Mouse (Mus musculus) stomach, postnatal 0 days (tissue): ENCODE data around the gene Ube2q1. TPM values are rescaled to one million over a fixed set of nuclear protein-coding genes. Genes with fewer than 3 reads are reported as not detected.
A peak's percentile ranks its signal among the peaks of the same experiment; 100 is the strongest.

Source experiments
- ATAC-seq: fragments of 200-750 bp; cut with Nextera tagmentation; 2 replicates; pipeline ENCODE4 v1.8.0; 2017; ENCODE audit not compliant: low FRiP score, low TSS enrichment
- DNase-seq: peaks from one replicate; pipeline ENCODE4 v3.0.0-alpha.2; 2016; ENCODE audit warnings: low spot score
- H3K27ac ChIP-seq: fragments of 300-500 bp; sonication (generic); replicated peaks from 2 replicates; pipeline ENCODE4 v1.5.1; 2014; ENCODE audit warnings: mild to moderate bottlenecking, control low read depth
- H3K27me3 ChIP-seq: fragments of 300-500 bp; sonication (generic); 2 replicates; pipeline ENCODE4 v1.6.1; 2014; ENCODE audit warnings: low read length; ENCODE audit not compliant: control insufficient read depth, insufficient read depth
- H3K36me3 ChIP-seq: fragments of 300-500 bp; sonication (generic); 2 replicates; pipeline ENCODE4 v1.6.1; 2014; ENCODE audit warnings: low read length, mixed read lengths; ENCODE audit not compliant: control insufficient read depth, insufficient read depth
- H3K4me1 ChIP-seq: fragments of 300-500 bp; sonication (generic); replicated peaks from 2 replicates; pipeline ENCODE4 v1.6.1; 2014; ENCODE audit warnings: antibody characterized with exemption; ENCODE audit not compliant: control insufficient read depth, insufficient read depth
- H3K4me2 ChIP-seq: fragments of 300-500 bp; sonication (generic); replicated peaks from 2 replicates; pipeline ENCODE4 v1.6.1; 2014; ENCODE audit warnings: low read depth, mild to moderate bottlenecking, control low read depth, moderate library complexity
- H3K4me3 ChIP-seq: fragments of 300-500 bp; sonication (generic); 2 replicates; pipeline ENCODE4 v1.5.1; 2014; ENCODE audit warnings: low read depth, low read length, control low read depth
- H3K9ac ChIP-seq: fragments of 300-500 bp; sonication (generic); 2 replicates; pipeline ENCODE4 v1.6.1; 2014; ENCODE audit warnings: mild to moderate bottlenecking, low read length, control low read depth, mixed read lengths
- H3K9me3 ChIP-seq: fragments of 300-500 bp; sonication (generic); 2 replicates; pipeline ENCODE4 v1.6.1; 2016; ENCODE audit warnings: low read length; ENCODE audit not compliant: control insufficient read depth
- CTCF ChIP-seq: IDR thresholded peaks from 2 replicates; pipeline ENCODE4 v1.5.1; 2016; ENCODE audit warnings: antibody characterized with exemption, low read depth, mild to moderate bottlenecking, moderate library complexity
- EP300 ChIP-seq: optimal IDR thresholded peaks from 2 replicates; pipeline ENCODE3; 2016; ENCODE audit warnings: antibody characterized with exemption
- WGBS: fragments of 180-500 bp; shearing (Covaris S2); extraction: QIAGEN DNeasy Blood & Tissue Kit; methylation state at CpG from one replicate; pipeline ENCODE4 v1.1.7; 2014; 5-methylcytosine and 5-hydroxymethylcytosine counted together
- polyA plus RNA-seq: library from polyadenylated mRNA; unstranded; fragments of >200 nt; fragmentation: Nextera tagmentation; extraction: Ambion mirVana; gene quantifications from 2 replicates; pipeline ENCODE4 v1.2.1, GENCODE M21; 2015

Ube2q1 gene
- polyA plus RNA-seq, 1 experiment from 2014 or later = 6.5 TPM

- ATAC-seq (peak; percentile 99), DNase-seq (peak; percentile 73)
- H3K27ac ChIP-seq = peak overlapping the region; percentile 76; the same call in 1 of the 2 replicates
- no peaks in the 10 kb centered on the region for H3K27me3 ChIP-seq
- no peak overlapping the region for H3K4me3 ChIP-seq
- WGBS = 40% methylated on average over 5 of the region's 5 CpGs
- H3K9ac ChIP-seq = no peak overlapping the region
- TF ChIP-seq EP300 = no peak
- no peak for TF ChIP-seq CTCF
- H3K36me3 ChIP-seq = no peaks in the 10 kb centered on the region
- H3K4me1 ChIP-seq = no peaks in the 10 kb centered on the region
- H3K9me3 ChIP-seq = no peaks in the 10 kb centered on the region
- H3K4me2 ChIP-seq = no peak overlapping the region
These were observed 34.5 kb downstream of the Ube2q1 start for GRCm38 (mm10) chr3:89807881-89808280.

GRCm38 (mm10) chr3:89808638-89809037, 35.2 kb downstream of the Ube2q1 start:
- no peak for TF ChIP-seq CTCF
- no peak for TF ChIP-seq EP300
- Histone ChIP-seq H3K4me3 (no peak overlapping the region), H3K9ac (no peak overlapping the region), H3K36me3 (no peaks in the 10 kb centered on the region), H3K27me3 (no peaks in the 10 kb centered on the region), H3K9me3 (no peaks in the 10 kb centered on the region), H3K4me1 (no peaks in the 10 kb centered on the region), H3K27ac (peak overlapping the region; percentile 76), H3K4me2 (no peak overlapping the region)
- 32% methylated on average over 9 of the region's 9 CpGs for WGBS
- ATAC-seq (peak; percentile 62), DNase-seq (peak; percentile 46)

GRCm38 (mm10) chr3:89810841-89811240, 37.4 kb downstream of the Ube2q1 start:
- Histone ChIP-seq H3K4me2 (no peak overlapping the region), H3K27ac (no peak overlapping the region), H3K9me3 (no peaks in the 10 kb centered on the region), H3K36me3 (no peaks in the 10 kb centered on the region), H3K4me3 (no peak overlapping the region), H3K4me1 (no peaks in the 10 kb centered on the region), H3K27me3 (no peaks in the 10 kb centered on the region), H3K9ac (no peak overlapping the region)
- TF ChIP-seq CTCF = peak; percentile 62
- TF ChIP-seq EP300 = no peak
- DNase-seq = no peak
- no peak for ATAC-seq

GRCm38 (mm10) chr3:89812166-89812565, 38.8 kb downstream of the Ube2q1 start:
- H3K4me1 ChIP-seq = no peaks in the 10 kb centered on the region
- no peak overlapping the region for H3K4me2 ChIP-seq
- no peaks in the 10 kb centered on the region for H3K9me3 ChIP-seq
- no peak for DNase-seq
- H3K9ac ChIP-seq = no peak overlapping the region
- no peaks in the 10 kb centered on the region for H3K27me3 ChIP-seq
- 81% methylated on average over 3 of the region's 3 CpGs for WGBS
- H3K36me3 ChIP-seq = no peaks in the 10 kb centered on the region
- TF ChIP-seq CTCF = no peak
- TF ChIP-seq EP300 = no peak
- no peak overlapping the region for H3K27ac ChIP-seq
- no peak for ATAC-seq
- H3K4me3 ChIP-seq = no peak overlapping the region

- Histone ChIP-seq H3K36me3 (no peaks in the 10 kb centered on the region), H3K4me1 (no peaks in the 10 kb centered on the region), H3K27me3 (no peaks in the 10 kb centered on the region), H3K4me2 (no peak overlapping the region), H3K9ac (no peak overlapping the region), H3K27ac (no peak overlapping the region), H3K9me3 (no peaks in the 10 kb centered on the region), H3K4me3 (no peak overlapping the region)
- no peak for ATAC-seq
- TF ChIP-seq CTCF (0 out of 2 replicates have a peak, but pooled peaks have one; percentile 4), EP300 (no peak)
- no peak for DNase-seq
- WGBS = 70% methylated on average over 7 of the region's 7 CpGs
These were observed 40.6 kb downstream of the Ube2q1 start for GRCm38 (mm10) chr3:89814051-89814450.

- Histone ChIP-seq H3K36me3 (no peaks in the 10 kb centered on the region), H3K27ac (no peak overlapping the region), H3K4me1 (no peaks in the 10 kb centered on the region), H3K4me2 (no peak overlapping the region), H3K9me3 (no peaks in the 10 kb centered on the region), H3K4me3 (no peak overlapping the region), H3K27me3 (no peaks in the 10 kb centered on the region), H3K9ac (no peak overlapping the region)
- ATAC-seq = no peak
- WGBS = 61% methylated on average over 4 of the region's 4 CpGs
- DNase-seq = no peak
- no peak for TF ChIP-seq EP300
- TF ChIP-seq CTCF = peak; percentile 68
These were observed 43.6 kb downstream of the Ube2q1 start for GRCm38 (mm10) chr3:89817056-89817455.
